Mouse (Mus musculus): ENCODE data around the gene Hps4.
"Not testable (repeated sequence)": the region's sequence is repeated elsewhere in the genome, so short reads cannot be mapped to it uniquely, and the experiment has no call there.

The Hps4 gene

DNA sequence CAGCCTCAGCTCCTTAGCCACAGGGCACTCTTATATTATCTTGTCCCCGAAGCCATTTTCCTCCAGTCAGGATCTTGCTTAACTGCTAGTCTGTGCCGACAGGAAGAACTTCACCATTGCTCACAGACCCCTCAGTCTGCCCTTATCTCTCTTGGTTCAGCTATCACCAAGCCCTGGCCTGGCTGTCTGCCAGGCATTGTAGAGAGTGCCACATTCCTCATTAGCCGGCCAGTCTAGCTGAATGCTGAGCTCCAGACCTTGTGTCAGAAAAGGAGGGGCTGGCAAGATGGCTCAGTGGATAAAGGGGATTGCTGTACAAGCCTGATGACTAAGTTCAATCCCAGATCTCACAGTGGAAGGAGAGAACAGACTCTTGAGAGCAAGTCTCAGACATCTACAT, 63.1 kb downstream of the Hps4 start:
- no peak for DNase-seq (ENCODE audit: low spot score)

DNA sequence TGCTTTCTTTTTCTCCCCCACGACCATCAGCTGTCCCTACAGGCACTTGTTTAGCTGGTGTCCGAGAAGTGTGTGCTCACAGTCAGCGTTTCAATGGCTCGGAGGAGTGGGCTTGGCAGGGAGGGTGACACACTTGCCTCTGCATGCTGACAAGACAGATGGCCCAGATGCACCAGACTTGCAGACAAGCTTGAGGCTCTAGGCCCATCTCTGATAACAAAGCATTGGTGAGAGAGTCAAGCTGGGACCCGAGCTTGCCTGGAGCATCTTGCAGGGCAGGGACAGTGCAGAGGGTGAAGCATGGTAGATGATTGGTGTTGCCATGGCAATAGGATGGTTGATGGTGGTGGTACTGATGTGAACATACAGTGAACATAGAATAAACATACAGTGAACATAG, 66.4 kb downstream of the Hps4 start:
- no peak for DNase-seq (ENCODE audit: low spot score)

DNA sequence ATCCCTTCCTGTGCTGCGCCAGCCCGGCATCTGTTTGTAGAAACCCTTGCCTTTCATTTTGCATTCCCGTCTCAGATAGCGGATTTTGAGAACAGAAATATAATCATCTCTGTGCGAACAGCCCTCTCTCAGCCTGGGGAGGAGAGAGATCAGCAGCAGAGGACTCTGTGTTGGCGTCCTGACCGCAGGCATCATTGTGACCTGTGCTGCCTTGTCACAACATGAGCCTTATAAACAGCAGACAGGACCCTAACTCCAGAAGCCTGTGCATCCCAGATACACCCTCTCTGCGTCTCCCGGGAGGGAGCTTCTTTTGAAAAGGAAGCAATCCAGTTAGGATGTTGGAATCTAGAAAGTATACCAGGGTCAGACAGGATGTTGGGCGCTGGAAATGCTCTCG, 68.2 kb downstream of the Hps4 start:
- DNase-seq (ENCODE audit: low spot score), result no peak

- DNase-seq (ENCODE audit: low spot score), result no peak
These were observed 68.8 kb downstream of the Hps4 start for GRCm38 (mm10) chr5:112411514-112412335.

- DNase-seq (ENCODE audit: low spot score), result not testable (repeated sequence)
These were observed 69.9 kb downstream of the Hps4 start for GRCm38 (mm10) chr5:112412781-112413180.

DNA sequence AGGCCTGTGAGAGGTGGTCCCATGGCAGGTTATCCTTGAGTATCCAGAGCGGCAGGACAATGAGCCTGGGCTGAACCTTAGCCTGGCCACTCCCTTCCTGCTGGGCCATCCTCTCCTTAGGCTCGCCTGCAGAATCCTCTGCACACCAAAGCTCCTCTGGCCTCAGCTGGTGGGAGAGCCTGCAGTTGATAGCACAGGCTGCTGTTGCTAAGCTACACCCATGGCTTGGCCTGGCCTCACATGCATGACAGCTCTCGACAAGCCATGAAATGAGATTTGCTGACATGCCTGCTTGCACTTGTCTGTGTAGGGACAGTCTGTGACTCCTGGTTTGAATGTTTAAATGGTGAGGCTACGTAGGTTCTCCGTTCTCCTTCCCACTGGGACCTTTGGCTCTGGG, 73.8 kb downstream of the Hps4 start:
- DNase-seq (ENCODE audit: low spot score), result no peak

- no peak for DNase-seq (ENCODE audit: low spot score)
These were observed 75.1 kb downstream of the Hps4 start for GRCm38 (mm10) chr5:112418023-112418422.

GRCm38 (mm10) chr5:112419535-112419934, 76.7 kb downstream of the Hps4 start:
- DNase-seq (ENCODE audit: low spot score), result no peak

- DNase-seq (ENCODE audit: low spot score), result no peak
These were observed 83.8 kb downstream of the Hps4 start for GRCm38 (mm10) chr5:112426635-112427034.

GRCm38 (mm10) chr5:112427283-112427682, 84.4 kb downstream of the Hps4 start:
- peak; percentile 64 for DNase-seq (ENCODE audit: low spot score)

Data from adipocyte (in vitro differentiated cells).